Mouse (Mus musculus) gastrocnemius, adult 2 months (tissue): ENCODE results near the gene Vmn2r22. TPM values are rescaled to one million over a fixed set of nuclear protein-coding genes. Genes with fewer than 3 reads are reported as not detected.
"Not testable (repeated sequence)": the region's sequence is repeated elsewhere in the genome, so short reads cannot be mapped to it uniquely, and the experiment has no call there.

Experiments
- DNase-seq: peaks from one replicate; pipeline ENCODE4 v3.0.0; 2022
- H3K27ac ChIP-seq: fragments of 200-600 bp; 2 replicates; pipeline ENCODE4 v1.8.1; 2022; ENCODE audit warnings: mild to moderate bottlenecking
- H3K4me3 ChIP-seq: fragments of 200-600 bp; 2 replicates; pipeline ENCODE4 v1.8.1; 2022; ENCODE audit warnings: mild to moderate bottlenecking, moderate library complexity
- CTCF ChIP-seq: fragments of 200-600 bp; IDR thresholded peaks from 2 replicates; pipeline ENCODE4 v1.8.1; 2022; ENCODE audit warnings: antibody characterized with exemption, mild to moderate bottlenecking, moderate library complexity
- intact Hi-C: fragments of 180-260 bp; cut with DNase I; formaldehyde crosslinking; loops from one replicate; pipeline ENCODE4 v1.15.1; 2025
- long read RNA-seq, 2 experiments: library from polyadenylated mRNA; stranded (forward); transcript quantifications; one replicate each; pipeline ENCODE4 v2.0.0; 2021
- total RNA-seq, 2 experiments: library from RNA; stranded (reverse); gene quantifications; 2 replicates each; pipeline ENCODE4 v1.2.3; 2021

Gene Vmn2r22
- not detected for total RNA-seq
- long read RNA-seq, experiment 1, result 0 reads
- long read RNA-seq, experiment 2, result 0 reads

DNA sequence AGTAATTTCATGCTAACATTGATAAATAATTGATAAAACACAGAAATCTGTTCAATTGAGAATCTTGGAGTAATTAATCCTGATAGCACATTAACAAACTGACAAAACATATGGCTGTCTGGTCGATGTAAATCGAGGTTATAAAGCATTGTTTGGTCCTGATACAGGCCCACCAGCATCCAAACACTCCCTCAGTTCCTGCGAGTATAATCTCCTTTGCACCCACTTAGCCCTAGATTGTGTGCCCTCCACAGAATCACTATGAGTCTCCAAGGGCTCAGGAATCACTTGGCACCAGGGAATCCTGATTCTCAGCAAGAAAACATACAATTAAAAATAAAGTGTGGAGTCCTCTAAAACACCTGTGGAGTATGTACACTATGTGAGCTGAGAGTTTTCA, at the start of gene Vmn2r22:
TSS of gene Vmn2r22 (minus strand) at position 101 of the 400 bp plus-strand sequence.
- H3K27ac ChIP-seq, H3K4me3 ChIP-seq, DNase-seq, intact Hi-C loops: not testable (repeated sequence)

DNA sequence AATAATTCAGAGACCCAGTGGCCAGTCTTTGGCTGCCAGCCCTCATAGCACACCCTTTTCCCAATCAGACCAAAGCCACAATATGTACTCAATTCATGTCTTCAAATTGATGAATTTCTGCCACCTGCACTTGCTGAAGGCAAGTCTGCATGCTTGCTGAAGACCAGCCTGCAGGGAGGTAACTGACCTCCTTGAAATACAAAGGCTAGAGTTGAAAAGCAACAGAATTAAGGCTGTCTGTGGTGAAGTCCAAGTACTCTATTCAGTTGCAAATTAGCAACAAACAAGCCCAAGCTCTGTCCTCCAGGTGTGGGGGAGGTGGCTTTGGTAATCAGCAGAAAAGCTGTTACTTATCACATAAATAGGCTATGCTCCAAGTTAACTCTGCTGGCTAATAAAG, 46.7 kb upstream of the Vmn2r22 start:
- Histone ChIP-seq H3K4me3 (no peak overlapping the region), H3K27ac (no peak overlapping the region)
- DNase-seq, result no peak
- intact Hi-C loops, result no loop called here
- TF ChIP-seq CTCF, result no peak

DNA sequence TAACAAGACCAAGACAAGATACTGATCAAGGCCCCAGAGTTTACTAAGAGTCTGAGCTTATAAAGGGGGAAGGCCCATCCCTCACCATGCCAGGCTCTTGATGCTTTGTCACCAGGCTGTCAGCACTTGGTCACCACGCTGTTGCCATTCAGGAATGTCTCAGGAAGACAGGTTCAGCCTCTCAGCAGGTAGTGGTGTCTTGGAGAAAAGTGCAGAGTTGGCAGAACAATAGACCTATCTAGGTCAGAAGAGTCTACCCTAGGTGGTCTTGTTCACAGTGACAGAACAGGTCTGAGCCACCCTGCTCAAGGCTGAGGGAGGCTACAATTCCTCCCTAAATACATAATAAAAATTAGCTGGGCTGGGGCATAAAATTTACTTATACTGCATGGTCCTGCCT, 46.1 kb upstream of the Vmn2r22 start:
- H3K27ac ChIP-seq, intact Hi-C loops, DNase-seq, H3K4me3 ChIP-seq: not testable (repeated sequence)

DNA sequence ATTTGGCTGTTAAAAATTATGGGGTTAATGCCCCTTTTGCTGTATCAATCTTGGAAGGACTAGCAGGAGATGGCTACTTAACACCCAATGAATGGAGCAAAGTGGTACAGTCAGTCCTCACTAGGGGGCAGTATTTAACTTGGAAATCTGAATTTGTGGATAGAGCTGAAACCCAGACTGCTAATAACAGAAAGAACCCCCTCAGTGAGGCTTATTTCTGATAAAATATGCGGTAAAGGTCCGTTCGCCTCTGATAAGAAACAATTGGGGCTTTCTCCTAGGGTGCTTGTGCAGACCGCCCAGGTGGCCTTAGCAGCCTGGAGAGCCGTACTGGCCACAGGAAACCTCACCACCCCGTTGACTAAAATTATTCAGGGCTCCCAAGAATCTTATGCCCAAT, 6.5 kb upstream of the Vmn2r22 start:
- intact Hi-C loops, result no loop called here
- Histone ChIP-seq H3K4me3 (no peak overlapping the region), H3K27ac (no peak overlapping the region)
- no peak for DNase-seq
- peak; percentile 24; the same call in 1 of the 2 replicates for TF ChIP-seq CTCF

DNA sequence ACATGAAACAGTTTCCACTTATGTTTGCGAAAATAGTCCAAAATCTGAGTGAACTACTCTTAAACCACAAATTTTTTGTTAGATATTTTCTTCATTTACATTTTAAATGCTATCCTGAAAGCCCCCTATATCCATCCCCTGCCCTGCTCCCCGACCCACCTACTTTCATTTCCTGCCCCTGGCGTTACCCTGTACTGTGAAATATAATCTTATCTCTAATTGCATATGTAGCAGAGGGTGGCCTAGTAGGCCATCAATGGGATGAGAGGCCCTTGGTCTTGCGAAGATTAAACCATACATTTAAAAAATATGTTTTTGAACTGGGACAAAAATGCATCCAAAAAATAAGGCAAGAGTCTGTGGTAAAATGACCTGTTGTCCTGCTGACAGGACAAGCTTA, 11.1 kb downstream of the Vmn2r22 start:
- DNase-seq, intact Hi-C loops, H3K27ac ChIP-seq, H3K4me3 ChIP-seq: not testable (repeated sequence)

DNA sequence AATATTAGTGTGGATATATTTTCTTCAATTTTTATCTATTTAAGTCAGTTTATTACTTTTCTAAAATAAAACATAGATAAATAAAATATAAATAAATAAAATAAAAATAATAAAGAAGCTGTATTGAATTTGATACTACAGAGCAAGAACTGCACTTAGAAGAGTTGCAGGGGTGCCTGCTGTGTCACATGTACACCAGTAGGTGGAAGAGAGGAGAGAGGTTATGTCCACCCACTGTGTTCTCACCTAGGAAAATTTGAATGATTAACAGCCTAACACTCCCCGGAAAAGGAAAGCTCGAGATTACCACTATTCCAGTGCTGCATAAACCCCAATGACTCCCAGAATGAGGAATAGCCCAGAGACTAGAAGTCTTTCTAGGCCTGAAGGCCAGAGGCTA, 26.7 kb downstream of the Vmn2r22 start:
- intact Hi-C loops, DNase-seq, H3K4me3 ChIP-seq, H3K27ac ChIP-seq: not testable (repeated sequence)

DNA sequence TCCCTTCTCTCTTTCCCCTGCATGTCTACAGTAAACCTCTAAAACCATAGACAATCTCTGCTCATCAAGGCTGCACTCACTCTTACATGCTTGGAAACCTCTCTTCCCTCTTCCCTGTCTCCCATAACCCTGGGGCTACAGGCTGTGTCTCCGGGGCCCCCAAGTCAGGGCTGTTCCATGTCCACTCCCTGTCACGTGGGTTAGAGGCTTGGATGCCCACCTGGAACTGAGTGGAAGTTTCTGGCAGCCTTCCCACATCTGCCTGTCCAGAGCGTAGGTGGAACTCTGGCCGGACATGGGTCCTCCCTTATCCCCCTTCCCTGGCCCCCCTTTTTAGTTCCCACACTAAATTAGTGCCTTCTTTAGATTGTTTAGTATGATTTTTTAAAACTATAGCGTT, 62.2 kb downstream of the Vmn2r22 start:
- H3K4me3 ChIP-seq, DNase-seq, H3K27ac ChIP-seq, intact Hi-C loops: not testable (repeated sequence)

DNA sequence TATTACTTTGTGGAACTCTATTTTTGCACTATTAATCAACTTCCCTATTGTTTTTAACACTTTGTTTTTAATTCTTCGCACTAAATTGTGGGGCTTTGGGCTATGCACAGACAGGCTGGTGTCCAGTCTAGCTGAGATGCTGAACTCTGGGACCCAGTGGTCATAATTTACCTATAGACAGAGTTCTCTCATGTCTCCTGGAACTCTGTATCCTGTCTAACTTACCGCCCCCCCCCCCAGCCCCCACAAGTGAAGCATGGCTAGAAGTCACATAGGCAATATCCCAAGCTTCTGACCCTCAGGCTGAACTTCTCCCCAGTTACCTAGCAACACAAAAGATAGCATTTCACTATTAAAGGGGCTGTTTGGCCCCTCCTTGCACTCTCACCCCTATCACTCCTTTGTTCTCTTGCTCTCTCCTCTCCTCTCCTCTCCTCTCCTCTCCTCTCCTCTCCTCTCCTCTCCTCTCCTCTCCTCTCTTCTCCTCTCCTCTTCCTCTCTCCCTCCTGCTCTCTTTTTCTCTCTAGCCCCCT, 62.7 kb downstream of the Vmn2r22 start:
- H3K4me3 ChIP-seq, DNase-seq, H3K27ac ChIP-seq, intact Hi-C loops: not testable (repeated sequence)

DNA sequence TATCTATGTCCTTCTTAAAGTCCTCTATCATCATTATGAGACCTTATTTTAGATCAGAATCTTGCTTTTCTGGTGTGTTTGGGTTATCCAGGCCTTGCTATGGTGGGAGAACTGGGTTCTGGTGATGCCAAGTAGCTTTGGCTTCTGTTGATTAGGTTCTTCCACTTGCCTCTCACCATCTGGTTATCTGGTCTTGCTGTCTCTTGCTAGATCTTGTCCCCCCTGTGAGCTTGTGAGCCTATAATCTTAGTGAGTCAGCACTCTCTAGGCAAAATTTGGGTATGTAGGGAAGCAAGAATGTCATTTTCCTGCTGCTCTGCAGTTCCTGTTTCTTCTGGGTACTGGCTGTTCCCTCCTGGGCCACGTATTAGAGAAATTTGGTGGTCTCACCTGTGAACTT, 66.5 kb downstream of the Vmn2r22 start:
- DNase-seq, intact Hi-C loops, H3K27ac ChIP-seq, H3K4me3 ChIP-seq: not testable (repeated sequence)

DNA sequence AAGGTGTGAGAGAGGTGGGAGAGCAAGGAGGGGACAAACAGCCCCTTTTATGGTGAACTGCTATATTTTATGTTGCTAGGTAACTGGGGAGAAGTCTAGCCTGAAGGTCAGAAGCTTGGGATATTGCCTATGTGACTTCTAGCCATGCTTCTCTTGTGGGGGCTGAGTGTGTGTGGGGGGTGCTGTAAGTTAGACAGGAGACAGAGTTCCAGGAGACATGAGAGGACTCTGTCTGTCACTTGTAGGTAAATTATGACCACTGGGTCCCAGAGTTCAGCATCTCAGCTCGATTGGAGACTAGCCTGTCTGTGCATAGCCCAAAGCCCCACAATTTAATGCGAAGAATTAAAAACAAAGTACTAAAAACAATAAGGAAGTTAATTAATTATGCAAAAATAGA, 75.8 kb downstream of the Vmn2r22 start:
- H3K4me3 ChIP-seq, H3K27ac ChIP-seq, intact Hi-C loops, DNase-seq: not testable (repeated sequence)

Other genes starting within 250 kb of the Vmn2r22 start
- gene Vmn2r20, start 232.6 kb downstream of the Vmn2r22 start, total RNA-seq, result not detected
- gene Vmn2r21, start 117.3 kb downstream of the Vmn2r22 start, total RNA-seq, result not detected
- gene Vmn2r23, start 51.9 kb upstream of the Vmn2r22 start, total RNA-seq, result not detected
- not detected for gene Vmn2r24, start 128.2 kb upstream of the Vmn2r22 start, total RNA-seq
- not detected for gene Vmn2r25, start 202.7 kb upstream of the Vmn2r22 start, total RNA-seq